Mouse (Mus musculus): Measurements from ENCODE around the gene Fcnb. TPM values are rescaled to one million over a fixed set of nuclear protein-coding genes. Genes with fewer than 3 reads are reported as not detected.

Fcnb gene
- polyA plus RNA-seq, 1 experiment from 2014 or later = not detected

DNA sequence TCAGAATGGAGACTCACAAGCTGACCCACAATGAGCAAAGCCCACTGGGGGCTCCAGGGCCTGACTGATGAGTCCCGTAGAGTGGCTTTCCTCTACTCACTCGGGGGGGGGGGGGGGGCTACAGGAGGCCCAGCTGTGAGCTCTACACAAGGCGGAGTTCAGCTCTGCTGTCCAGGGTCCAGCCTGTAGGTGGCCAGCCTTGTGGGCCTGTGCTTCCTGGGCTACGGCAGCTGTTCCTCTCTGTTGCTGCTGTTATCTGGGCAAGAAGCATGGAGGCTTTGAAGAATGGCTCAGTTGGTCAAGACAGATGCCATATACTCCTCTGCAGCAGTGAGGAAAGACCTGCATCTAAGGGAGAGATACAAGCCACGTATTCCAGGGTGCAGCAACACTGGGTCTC lies 24.1 kb upstream of the Fcnb start:
- ATAC-seq (ENCODE audit: low read depth) = no peak
- 69% methylated on average over 5 of the region's 5 CpGs for WGBS
- Histone ChIP-seq H3K4me1 (ENCODE audit: control insufficient read depth, insufficient read depth, low read length) (no peaks in the 10 kb centered on the region), H3K9me3 (ENCODE audit: control insufficient read depth, low read length) (no peaks in the 10 kb centered on the region), H3K9ac (replicated peaks; ENCODE audit: low read depth, low read length) (no peak overlapping the region), H3K4me2 (ENCODE audit: low read depth, low read length) (no peak overlapping the region), H3K27ac (ENCODE audit: low read depth, low read length) (no peak overlapping the region), H3K27me3 (ENCODE audit: control insufficient read depth, insufficient read depth, low read length) (no peaks in the 10 kb centered on the region), H3K36me3 (ENCODE audit: control insufficient read depth, insufficient read depth, low read length) (no peaks in the 10 kb centered on the region), H3K4me3 (ENCODE audit: low read depth, low read length) (no peak overlapping the region)

DNA sequence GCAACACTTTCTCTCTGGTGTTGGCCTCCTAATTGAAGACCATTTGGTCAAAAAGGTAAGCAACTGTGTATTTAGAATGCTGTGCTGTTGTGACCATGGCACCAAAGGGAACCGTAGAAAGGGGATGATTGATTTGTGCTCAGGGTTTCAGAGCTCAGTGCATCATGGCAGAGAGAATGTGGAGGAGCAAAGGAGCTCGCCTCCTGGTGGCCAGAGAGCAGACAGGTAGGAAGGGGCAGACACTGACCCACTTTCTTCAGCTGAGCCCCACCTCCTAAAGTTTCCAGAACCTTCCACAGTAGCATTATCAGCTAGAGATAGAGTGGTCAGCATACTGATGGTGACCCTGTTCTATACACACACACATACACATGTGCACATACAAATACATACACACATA lies 21.3 kb upstream of the Fcnb start:
- Histone ChIP-seq H3K9me3 (ENCODE audit: control insufficient read depth, low read length) (no peaks in the 10 kb centered on the region), H3K4me3 (ENCODE audit: low read depth, low read length) (no peak overlapping the region), H3K4me2 (ENCODE audit: low read depth, low read length) (no peak overlapping the region), H3K9ac (replicated peaks; ENCODE audit: low read depth, low read length) (no peak overlapping the region), H3K4me1 (ENCODE audit: control insufficient read depth, insufficient read depth, low read length) (no peaks in the 10 kb centered on the region), H3K27ac (ENCODE audit: low read depth, low read length) (no peak overlapping the region), H3K27me3 (ENCODE audit: control insufficient read depth, insufficient read depth, low read length) (no peaks in the 10 kb centered on the region), H3K36me3 (ENCODE audit: control insufficient read depth, insufficient read depth, low read length) (no peaks in the 10 kb centered on the region)
- WGBS = 64% methylated on average over 2 of the region's 2 CpGs
- no peak for ATAC-seq (ENCODE audit: low read depth)

- 64% methylated on average over 2 of the region's 2 CpGs for WGBS
- no peak overlapping the region for H3K9ac ChIP-seq (replicated peaks; ENCODE audit: low read depth, low read length)
- ATAC-seq (ENCODE audit: low read depth) = no peak
- no peaks in the 10 kb centered on the region for H3K27me3 ChIP-seq (ENCODE audit: control insufficient read depth, insufficient read depth, low read length)
- no peaks in the 10 kb centered on the region for H3K9me3 ChIP-seq (ENCODE audit: control insufficient read depth, low read length)
- H3K36me3 ChIP-seq (ENCODE audit: control insufficient read depth, insufficient read depth, low read length) = no peaks in the 10 kb centered on the region
- no peak overlapping the region for H3K27ac ChIP-seq (ENCODE audit: low read depth, low read length)
- H3K4me3 ChIP-seq (ENCODE audit: low read depth, low read length) = no peak overlapping the region
- peaks cover 3% of the 10 kb centered on the region; the same call in 1 of the 2 replicates for H3K4me1 ChIP-seq (ENCODE audit: control insufficient read depth, insufficient read depth, low read length)
- H3K4me2 ChIP-seq (ENCODE audit: low read depth, low read length) = no peak overlapping the region
Measured at GRCm38 (mm10) chr2:28103653-28104052, 19.0 kb upstream of the Fcnb start.

- H3K4me2 ChIP-seq (ENCODE audit: low read depth, low read length) = no peak overlapping the region
- H3K4me3 ChIP-seq (ENCODE audit: low read depth, low read length) = no peak overlapping the region
- H3K9ac ChIP-seq (replicated peaks; ENCODE audit: low read depth, low read length) = no peak overlapping the region
- peaks cover 4% of the 10 kb centered on the region; the same call in 1 of the 2 replicates for H3K4me1 ChIP-seq (ENCODE audit: control insufficient read depth, insufficient read depth, low read length)
- WGBS = 92% methylated on average over 2 of the region's 2 CpGs
- no peaks in the 10 kb centered on the region for H3K36me3 ChIP-seq (ENCODE audit: control insufficient read depth, insufficient read depth, low read length)
- no peaks in the 10 kb centered on the region for H3K9me3 ChIP-seq (ENCODE audit: control insufficient read depth, low read length)
- no peak overlapping the region for H3K27ac ChIP-seq (ENCODE audit: low read depth, low read length)
- no peaks in the 10 kb centered on the region for H3K27me3 ChIP-seq (ENCODE audit: control insufficient read depth, insufficient read depth, low read length)
- no peak for ATAC-seq (ENCODE audit: low read depth)
Measured at GRCm38 (mm10) chr2:28101892-28102291, 17.2 kb upstream of the Fcnb start.

GRCm38 (mm10) chr2:28100796-28101483 lies 16.3 kb upstream of the Fcnb start:
- no peak for ATAC-seq (ENCODE audit: low read depth)
- H3K9me3 ChIP-seq (ENCODE audit: control insufficient read depth, low read length) = no peaks in the 10 kb centered on the region
- WGBS = 85% methylated on average over 9 of the region's 9 CpGs
- H3K4me2 ChIP-seq (ENCODE audit: low read depth, low read length) = no peak overlapping the region
- peaks cover 4% of the 10 kb centered on the region; the same call in 1 of the 2 replicates for H3K4me1 ChIP-seq (ENCODE audit: control insufficient read depth, insufficient read depth, low read length)
- no peak overlapping the region for H3K9ac ChIP-seq (replicated peaks; ENCODE audit: low read depth, low read length)
- H3K4me3 ChIP-seq (ENCODE audit: low read depth, low read length) = no peak overlapping the region
- H3K36me3 ChIP-seq (ENCODE audit: control insufficient read depth, insufficient read depth, low read length) = no peaks in the 10 kb centered on the region
- H3K27ac ChIP-seq (ENCODE audit: low read depth, low read length) = no peak overlapping the region
- H3K27me3 ChIP-seq (ENCODE audit: control insufficient read depth, insufficient read depth, low read length) = no peaks in the 10 kb centered on the region

DNA sequence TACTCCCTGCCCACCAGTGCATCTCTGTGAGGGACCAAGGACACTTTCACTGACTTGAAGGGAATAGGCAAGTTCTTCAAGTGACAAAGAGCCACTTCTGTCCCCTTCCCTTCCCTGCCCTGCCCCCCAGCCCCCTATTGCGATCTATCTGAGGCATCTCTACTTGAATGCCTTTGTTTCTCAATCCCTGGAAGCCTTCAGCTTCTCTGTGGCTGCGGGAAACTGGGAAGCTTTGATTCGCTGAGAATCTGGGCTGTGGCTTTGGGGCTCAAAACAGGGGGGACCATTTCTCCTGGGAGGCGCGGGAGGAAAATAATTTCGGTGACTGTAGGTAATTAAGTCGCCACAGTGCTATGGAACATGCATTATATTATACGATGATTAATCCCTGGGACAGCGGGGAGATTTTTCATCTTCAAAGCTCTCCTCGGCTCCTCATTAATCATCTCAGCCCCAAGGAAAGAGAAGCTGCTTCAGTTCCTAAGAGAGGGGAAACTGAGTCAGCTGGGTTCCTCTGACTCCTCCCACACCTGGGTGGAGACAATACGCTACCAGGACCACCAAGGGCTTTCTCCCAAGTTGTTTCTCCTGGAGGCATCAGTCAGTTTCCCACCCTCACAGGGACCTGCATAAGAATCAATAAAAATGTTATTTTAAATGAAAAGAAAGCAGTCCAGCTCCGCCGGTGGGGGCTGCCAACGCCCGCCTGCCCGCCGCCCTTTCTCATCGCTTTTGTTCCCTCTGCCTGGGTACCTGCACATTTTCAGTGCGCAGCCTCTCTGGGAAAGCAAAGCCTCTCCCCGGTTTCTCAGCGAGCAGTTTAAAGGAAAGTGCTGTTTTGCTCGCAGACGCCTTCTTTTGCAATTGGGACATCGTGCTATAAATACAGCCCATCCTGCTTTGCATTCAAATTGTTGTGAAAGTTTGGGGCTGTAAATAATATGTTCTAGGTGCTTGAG lies 14.1 kb upstream of the Fcnb start:
- Histone ChIP-seq H3K27ac (ENCODE audit: low read depth, low read length) (peak overlapping the region; percentile 52; the same call in 1 of the 2 replicates), H3K36me3 (ENCODE audit: control insufficient read depth, insufficient read depth, low read length) (no peaks in the 10 kb centered on the region), H3K9ac (replicated peaks; ENCODE audit: low read depth, low read length) (no peak overlapping the region; the same call in 1 of the 2 replicates), H3K4me2 (ENCODE audit: low read depth, low read length) (peak overlapping the region; percentile 42), H3K27me3 (ENCODE audit: control insufficient read depth, insufficient read depth, low read length) (no peaks in the 10 kb centered on the region), H3K4me3 (ENCODE audit: low read depth, low read length) (0 out of 2 replicates have a peak overlapping the region, but pooled peaks have one; percentile 2), H3K9me3 (ENCODE audit: control insufficient read depth, low read length) (no peaks in the 10 kb centered on the region), H3K4me1 (ENCODE audit: control insufficient read depth, insufficient read depth, low read length) (peaks cover 4% of the 10 kb centered on the region; the same call in 1 of the 2 replicates)
- 4% methylated on average over 24 of the region's 24 CpGs for WGBS
- 0 out of 2 replicates have a peak, but pooled peaks have one; percentile 34 for ATAC-seq (ENCODE audit: low read depth)

- ATAC-seq (ENCODE audit: low read depth) = no peak
- no peak overlapping the region for H3K9ac ChIP-seq (replicated peaks; ENCODE audit: low read depth, low read length)
- H3K27ac ChIP-seq (ENCODE audit: low read depth, low read length) = no peak overlapping the region
- no peaks in the 10 kb centered on the region for H3K27me3 ChIP-seq (ENCODE audit: control insufficient read depth, insufficient read depth, low read length)
- peaks cover 4% of the 10 kb centered on the region; the same call in 1 of the 2 replicates for H3K4me1 ChIP-seq (ENCODE audit: control insufficient read depth, insufficient read depth, low read length)
- H3K4me2 ChIP-seq (ENCODE audit: low read depth, low read length) = no peak overlapping the region
- WGBS = 94% methylated on average over 6 of the region's 6 CpGs
- no peaks in the 10 kb centered on the region for H3K36me3 ChIP-seq (ENCODE audit: control insufficient read depth, insufficient read depth, low read length)
- no peaks in the 10 kb centered on the region for H3K9me3 ChIP-seq (ENCODE audit: control insufficient read depth, low read length)
- H3K4me3 ChIP-seq (ENCODE audit: low read depth, low read length) = no peak overlapping the region
Measured at GRCm38 (mm10) chr2:28096751-28097309, 12.1 kb upstream of the Fcnb start.

DNA sequence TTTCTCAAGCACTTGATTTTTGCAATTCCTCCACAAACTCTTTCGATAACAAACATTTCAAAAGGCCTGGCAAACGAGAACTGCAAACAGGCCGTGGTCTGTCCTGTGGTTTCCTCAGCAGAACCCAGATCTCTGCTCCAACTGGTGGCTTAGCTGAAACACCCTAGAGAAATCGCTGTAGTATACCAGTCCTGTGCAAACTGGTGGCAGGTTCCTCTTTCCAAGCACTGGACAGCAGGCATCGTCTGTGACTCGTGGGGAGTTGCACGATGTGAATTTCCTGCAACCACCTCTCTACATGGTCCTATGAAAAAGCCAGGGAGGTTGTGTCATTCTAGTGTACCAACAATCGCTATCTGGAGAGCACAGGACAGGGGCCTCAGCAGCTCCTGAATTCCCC lies 7.4 kb upstream of the Fcnb start:
- Histone ChIP-seq H3K27me3 (ENCODE audit: control insufficient read depth, insufficient read depth, low read length) (no peaks in the 10 kb centered on the region), H3K9me3 (ENCODE audit: control insufficient read depth, low read length) (no peaks in the 10 kb centered on the region), H3K4me1 (ENCODE audit: control insufficient read depth, insufficient read depth, low read length) (peaks cover 7% of the 10 kb centered on the region; the same call in 1 of the 2 replicates), H3K4me2 (ENCODE audit: low read depth, low read length) (no peak overlapping the region), H3K36me3 (ENCODE audit: control insufficient read depth, insufficient read depth, low read length) (no peaks in the 10 kb centered on the region), H3K9ac (replicated peaks; ENCODE audit: low read depth, low read length) (no peak overlapping the region), H3K27ac (ENCODE audit: low read depth, low read length) (peak overlapping the region; percentile 78; the same call in 1 of the 2 replicates), H3K4me3 (ENCODE audit: low read depth, low read length) (no peak overlapping the region)
- 94% methylated on average over 8 of the region's 8 CpGs for WGBS
- ATAC-seq (ENCODE audit: low read depth) = no peak

Measured in neural tube, embryonic 14.5 days (tissue).